Mouse (Mus musculus) kidney, adult 9 months (tissue): ENCODE results near the gene Chn2.

ENCODE experiments used
- DNase-seq: peaks from one replicate; pipeline ENCODE4 v3.0.0; 2022

Gene Chn2

GRCm38 (mm10) chr6:54253881-54254280, 214.5 kb downstream of the Chn2 start:
- no peak for DNase-seq

- DNase-seq, result no peak
Measured at GRCm38 (mm10) chr6:54254759-54255158, 215.4 kb downstream of the Chn2 start.

DNA sequence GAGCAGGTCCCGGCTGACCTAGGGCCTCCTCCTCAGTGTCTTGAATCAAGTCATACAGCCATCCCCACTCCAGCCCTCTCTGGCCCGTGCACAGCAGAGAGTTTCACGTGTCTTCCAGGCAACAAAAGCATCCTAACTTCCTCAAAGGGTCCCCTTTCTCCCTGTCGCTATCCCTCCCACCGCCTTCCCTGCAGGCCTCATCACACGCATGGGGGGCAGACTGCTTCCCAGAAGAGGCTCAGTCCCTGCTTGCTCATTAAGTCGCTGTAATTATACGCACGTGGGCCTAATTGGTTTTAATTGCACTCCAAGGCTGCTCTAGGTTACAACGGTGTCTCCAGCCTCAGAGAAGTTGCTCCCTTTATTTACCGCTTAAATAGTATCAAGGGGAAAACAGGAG, 216.0 kb downstream of the Chn2 start:
- no peak for DNase-seq

DNA sequence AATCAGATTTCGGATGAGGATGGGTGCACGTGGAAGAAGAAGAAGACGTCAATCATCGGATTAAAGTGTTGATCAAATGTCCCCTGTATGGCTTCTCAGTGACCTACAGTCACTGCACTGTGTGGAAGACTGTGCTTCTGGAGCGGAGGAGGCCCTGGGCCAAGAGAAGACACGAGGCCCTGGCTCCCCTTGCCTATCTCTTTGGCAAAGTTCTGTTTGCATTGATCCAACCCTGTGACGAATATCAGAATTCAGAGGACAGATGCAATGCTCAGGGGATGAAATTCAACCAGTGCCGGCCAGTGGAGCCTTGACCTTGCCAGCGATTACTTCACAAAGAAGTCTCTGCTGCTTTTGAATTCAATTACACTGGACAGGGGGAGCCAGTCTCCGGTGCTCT, 217.0 kb downstream of the Chn2 start:
- no peak for DNase-seq

DNA sequence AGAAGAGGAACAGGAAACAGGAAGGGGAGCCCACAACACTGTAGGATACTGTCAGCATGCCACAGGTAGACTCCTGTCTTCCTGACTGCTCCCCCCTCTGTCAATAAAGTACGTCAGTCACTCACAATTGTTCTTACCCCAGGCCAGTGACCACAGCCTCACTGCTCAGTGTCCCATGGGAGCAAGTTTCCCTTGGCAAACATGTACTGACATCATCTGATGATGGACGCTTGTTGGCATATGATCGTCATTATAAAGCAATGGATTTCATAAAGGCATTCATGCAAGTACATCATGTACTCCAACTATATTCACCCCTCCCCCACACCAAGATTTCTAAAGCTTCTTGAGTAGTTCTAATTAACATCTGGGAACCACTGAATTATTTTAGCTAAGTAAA, 218.2 kb downstream of the Chn2 start:
- DNase-seq, result no peak

DNA sequence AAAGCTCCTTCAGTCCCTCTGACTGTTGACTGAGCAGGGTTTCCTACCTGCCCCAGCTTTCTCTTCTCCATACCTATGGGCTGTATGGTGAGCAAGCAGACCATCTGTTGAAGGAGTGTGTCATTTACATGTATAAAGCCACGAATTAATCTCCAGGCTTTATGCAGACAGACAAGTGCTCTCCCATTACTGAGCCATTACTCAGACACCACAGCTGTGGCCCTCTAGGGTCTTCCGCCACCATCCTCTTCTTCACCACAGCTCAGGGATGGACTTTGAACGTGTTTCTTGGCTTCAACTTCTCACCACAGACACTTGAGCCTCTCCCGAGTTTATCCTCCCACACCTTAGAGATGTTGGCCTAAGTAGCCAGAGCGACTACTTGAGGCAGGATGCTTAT, 219.1 kb downstream of the Chn2 start:
- no peak for DNase-seq

- DNase-seq, result no peak
Measured at GRCm38 (mm10) chr6:54262732-54263131, 223.4 kb downstream of the Chn2 start.

GRCm38 (mm10) chr6:54263890-54264289, 224.5 kb downstream of the Chn2 start:
- no peak for DNase-seq

- DNase-seq, result no peak
Measured at GRCm38 (mm10) chr6:54264537-54264936, 225.2 kb downstream of the Chn2 start.

GRCm38 (mm10) chr6:54265384-54265783, 226.0 kb downstream of the Chn2 start:
- no peak for DNase-seq

GRCm38 (mm10) chr6:54272556-54273378, 233.4 kb downstream of the Chn2 start:
- DNase-seq, result no peak

GRCm38 (mm10) chr6:54273379-54273730, 234.0 kb downstream of the Chn2 start:
- no peak for DNase-seq

DNA sequence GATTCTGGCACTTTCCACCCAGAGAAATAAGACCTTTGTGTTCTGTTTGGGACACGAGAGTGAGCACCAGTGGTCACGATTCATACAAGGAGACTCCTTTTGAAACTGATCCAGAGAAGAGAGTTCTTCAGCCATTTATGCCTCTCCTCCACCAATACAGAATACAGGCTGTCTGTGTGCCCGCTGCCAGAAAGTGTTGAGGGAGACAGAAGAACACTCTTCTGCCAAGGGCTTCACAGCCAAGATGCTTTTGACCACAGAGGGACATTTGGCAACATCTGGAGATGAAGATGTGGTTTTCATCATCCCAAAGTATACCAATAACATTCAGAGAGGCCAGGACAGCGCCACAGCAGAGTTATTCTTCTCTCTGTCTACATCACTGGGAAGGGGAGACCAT, 237.9 kb downstream of the Chn2 start:
- DNase-seq, result no peak

- DNase-seq, result no peak
Measured at GRCm38 (mm10) chr6:54277828-54278227, 238.5 kb downstream of the Chn2 start.

DNA sequence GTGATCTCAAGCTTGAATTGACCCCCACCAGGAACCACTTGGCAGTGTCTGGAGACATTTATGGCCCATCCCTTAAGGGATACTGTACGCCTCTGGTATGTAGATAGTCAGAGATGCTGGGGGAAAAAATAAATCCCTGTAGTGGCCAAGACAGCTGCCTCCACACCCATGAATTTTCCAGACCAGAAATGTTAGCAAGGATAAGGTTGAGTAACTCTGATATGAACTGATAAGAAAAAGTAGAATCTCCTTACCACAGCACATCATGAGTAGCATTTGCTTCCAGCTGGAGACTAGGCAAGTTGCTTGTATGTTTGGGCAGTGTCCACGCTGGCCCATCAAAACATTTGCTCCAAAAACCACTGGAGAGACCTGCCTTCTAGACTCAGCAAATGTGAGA, 239.3 kb downstream of the Chn2 start:
- DNase-seq, result no peak

- no peak for DNase-seq
Measured at GRCm38 (mm10) chr6:54279391-54279790, 240.0 kb downstream of the Chn2 start.

DNA sequence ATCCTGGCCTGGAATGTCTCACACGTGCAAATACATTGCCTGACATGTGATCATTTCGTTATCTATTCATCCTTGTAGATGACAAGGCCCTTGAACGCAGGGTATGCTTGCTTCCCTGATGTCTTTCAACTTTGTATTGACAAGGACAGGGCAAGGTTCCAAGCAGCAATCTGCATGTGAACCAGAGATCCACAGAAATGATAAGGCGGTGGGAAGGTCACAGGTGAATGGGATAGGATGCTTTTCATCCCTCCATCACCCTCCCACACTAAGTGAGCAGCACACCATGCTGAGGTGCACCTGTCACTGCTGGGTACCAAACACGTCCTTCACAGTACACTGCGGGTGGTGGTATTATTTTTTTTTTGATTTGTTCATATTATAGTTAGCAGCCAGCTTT, 240.9 kb downstream of the Chn2 start:
- no peak for DNase-seq

- no peak for DNase-seq
Measured at GRCm38 (mm10) chr6:54283299-54283698, 243.9 kb downstream of the Chn2 start.

DNA sequence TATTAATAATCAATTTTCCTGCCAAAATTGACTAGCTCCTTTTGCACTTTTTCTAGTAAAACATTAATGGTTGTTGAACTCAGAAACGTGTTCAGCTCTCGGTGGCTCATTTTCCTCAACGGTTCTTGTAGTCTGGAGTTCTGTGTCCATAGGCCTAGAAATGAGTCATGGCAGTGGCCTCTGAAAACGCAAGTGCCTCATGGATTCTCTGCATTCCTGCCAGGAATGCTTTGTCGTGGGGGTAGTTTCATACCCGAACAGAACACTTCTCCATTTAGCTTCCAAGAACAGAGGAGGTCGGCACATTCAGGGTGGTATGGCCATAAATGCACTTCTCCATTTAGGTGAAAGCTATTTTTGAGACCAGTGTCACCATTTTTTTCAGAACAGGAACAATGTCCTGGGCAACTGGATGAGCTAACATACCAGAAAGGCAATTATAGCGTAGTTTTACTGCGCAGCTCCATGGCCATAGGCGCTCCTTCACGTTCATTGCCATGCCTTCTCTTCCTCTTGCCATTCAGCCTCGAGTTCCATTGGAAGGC, 244.9 kb downstream of the Chn2 start:
- DNase-seq, result no peak

DNA sequence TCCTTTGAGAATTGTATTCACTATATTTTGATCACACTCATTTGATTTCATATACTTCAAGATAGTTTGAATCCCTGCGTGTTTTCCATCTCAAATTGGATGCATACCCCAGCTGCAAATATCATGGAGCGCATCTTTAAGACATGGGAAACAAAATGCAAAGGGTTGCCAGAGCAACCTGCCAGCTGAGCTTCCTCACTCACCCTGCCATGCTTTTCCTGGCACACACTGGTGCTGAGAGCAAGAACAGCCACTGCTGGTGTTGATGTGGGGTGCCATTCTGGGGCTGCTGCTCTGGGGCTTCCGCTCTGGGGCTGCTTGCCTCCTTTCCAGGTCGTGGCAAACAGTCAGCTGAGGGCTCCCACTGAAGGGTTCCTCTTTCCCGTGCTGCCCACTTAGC, 247.5 kb downstream of the Chn2 start:
- no peak for DNase-seq

- DNase-seq, result no peak
Measured at GRCm38 (mm10) chr6:54289774-54290500, 250.6 kb downstream of the Chn2 start.

DNA sequence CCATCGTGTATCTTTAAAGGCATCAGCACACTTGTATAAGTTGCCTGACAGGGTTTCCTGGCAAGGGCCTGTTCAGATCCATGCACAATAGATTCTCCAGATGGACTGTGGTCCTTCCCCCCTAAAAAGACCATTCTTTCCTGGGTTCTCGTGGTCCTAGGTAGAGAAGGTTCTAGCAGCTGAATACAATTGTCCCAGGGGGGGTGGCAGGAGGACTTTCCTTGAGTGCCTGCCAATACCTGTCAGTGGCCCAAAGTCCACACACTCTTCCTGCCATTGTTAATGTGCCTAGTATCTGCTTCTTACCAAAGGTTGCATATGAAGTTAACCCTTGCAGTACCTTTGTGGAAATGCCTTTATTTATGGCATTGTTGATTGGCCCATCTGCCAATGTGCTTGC, 257.9 kb downstream of the Chn2 start:
- no peak for DNase-seq

DNA sequence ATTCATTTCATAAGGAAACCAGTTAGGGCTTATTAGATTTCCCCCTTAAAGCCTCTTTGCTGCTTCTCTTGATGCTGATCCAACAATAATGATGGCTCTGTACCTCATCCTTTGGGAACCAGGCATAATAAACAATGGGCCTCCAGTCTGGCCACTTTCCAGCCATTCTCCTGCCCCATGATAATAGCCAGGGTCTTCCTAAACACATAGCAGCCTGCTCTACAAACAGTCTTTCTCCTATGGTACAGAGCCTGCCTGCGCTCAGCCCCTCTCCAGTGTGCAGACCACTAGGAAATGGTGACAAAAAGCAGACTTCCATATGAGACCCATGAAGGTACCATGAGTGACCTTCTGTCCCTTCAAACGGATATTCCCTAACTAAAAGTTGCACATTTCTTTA, 260.1 kb downstream of the Chn2 start:
- no peak for DNase-seq

GRCm38 (mm10) chr6:54305777-54306176, 266.4 kb downstream of the Chn2 start:
- no peak for DNase-seq
